Comparison of ENCODE assay signal across 1 mouse cellular context in the genomic region with DNA sequence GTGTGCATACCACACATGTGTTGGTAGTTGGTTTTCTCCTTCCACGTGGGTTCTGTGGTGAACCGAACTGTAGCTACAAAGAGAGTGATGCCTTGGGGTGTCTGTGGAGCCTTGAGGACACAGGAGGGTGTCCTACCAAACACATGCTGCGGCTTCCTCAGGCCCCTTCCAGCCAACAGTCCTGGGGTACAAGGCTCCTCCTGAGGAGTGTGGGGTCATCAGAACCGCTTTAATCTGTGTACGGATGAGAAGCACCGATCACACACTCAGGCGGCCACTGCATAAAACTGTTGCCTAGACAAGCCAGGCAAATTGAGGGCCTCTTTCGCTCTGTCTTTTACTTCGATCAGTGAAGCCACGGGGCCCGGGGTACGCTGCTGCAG.
TF ChIP-seq lines count a peak whose summit lies in the region.

No protein-coding gene starts in this region.

TF ChIP-seq in MEL, 35 proteins besides CTCF, POLR2A, EP300 and RAD21 (continued from another document):
- 0 out of 2 replicates have a peak, but pooled peaks have one; percentile 51 for TF ChIP-seq UBTF (IDR thresholded peaks at IDR 0.05; ENCODE audit: borderline replicate concordance, insufficient read depth, low read depth, low read length)
- no peak for TF ChIP-seq GATA1 (IDR thresholded peaks at IDR 0.05; ENCODE audit: low read depth, low read length)
- TF ChIP-seq KAT2A (conservative IDR thresholded peaks at IDR 0.05; ENCODE audit: low read depth, low read length), result no peak
- TF ChIP-seq USF2 (IDR thresholded peaks at IDR 0.05; ENCODE audit: borderline replicate concordance in 1 of 2, insufficient read depth in 1 of 2, low read depth in 1 of 2, low read length in 2 of 2), result no peak
- TF ChIP-seq MAFK (IDR thresholded peaks at IDR 0.05; ENCODE audit: borderline replicate concordance, low read depth, low read length), result no peak
- TF ChIP-seq MAX (IDR thresholded peaks at IDR 0.05; ENCODE audit: low read length), result peak; percentile 56; the same call in 1 of the 2 replicates
TF ChIP-seq in MEL: peak in this region for 2.
